Mouse (Mus musculus) E14TG2a.4 (cell line): Measurements from ENCODE around the gene Pcsk6.
"Not testable (repeated sequence)": the region's sequence is repeated elsewhere in the genome, so short reads cannot be mapped to it uniquely, and the experiment has no call there.

Experiments
- CTCF ChIP-seq: conservative IDR thresholded peaks from 2 replicates; pipeline ENCODE4 v1.5.1; 2014; ENCODE audit warnings: low read length
- POU5F1 ChIP-seq: IDR thresholded peaks from 2 replicates; pipeline ENCODE4 v1.6.1; 2014; ENCODE audit warnings: low read length, borderline replicate concordance

DNA sequence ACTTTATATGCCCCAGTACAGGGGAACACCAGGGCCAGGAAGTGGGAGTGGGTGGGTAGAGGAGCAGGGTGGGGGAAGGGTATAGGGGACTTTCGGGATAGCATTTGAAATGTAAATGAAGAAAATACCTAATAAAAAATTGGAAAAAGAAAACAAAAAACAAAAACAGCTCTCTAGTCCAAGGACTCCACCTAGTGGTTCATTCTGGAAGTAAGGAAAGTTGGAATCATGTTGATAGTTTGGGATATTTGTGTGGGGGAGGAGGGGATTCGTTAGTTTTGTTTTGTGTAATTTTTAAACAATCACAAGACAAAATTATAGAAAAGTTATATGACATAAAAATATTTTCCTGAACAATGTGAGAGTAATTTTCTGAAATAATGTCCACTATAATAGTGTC is 193.8 kb downstream of the Pcsk6 start:
- peak; percentile 54 for TF ChIP-seq CTCF
- TF ChIP-seq POU5F1, result not testable (repeated sequence)
